Mouse (Mus musculus) forebrain, embryonic 10.5 days (tissue): ENCODE data around the gene Ms4a14. TPM values are rescaled to one million over a fixed set of nuclear protein-coding genes. Genes with fewer than 3 reads are reported as not detected.
"Not testable (repeated sequence)": the region's sequence is repeated elsewhere in the genome, so short reads cannot be mapped to it uniquely, and the experiment has no call there.

ENCODE experiments used
- DNase-seq: peaks from one replicate; pipeline ENCODE4 v3.0.0-alpha.2; 2017; ENCODE audit warnings: low spot score; ENCODE audit errors: extremely low spot score
- H3K27ac ChIP-seq: fragments of 300-500 bp; sonication (generic); 2 replicates; pipeline ENCODE4 v1.5.1; 2016; ENCODE audit warnings: mild to moderate bottlenecking
- H3K27me3 ChIP-seq: fragments of 300-500 bp; sonication (generic); 2 replicates; pipeline ENCODE4 v1.6.1; 2016; ENCODE audit warnings: mild to moderate bottlenecking; ENCODE audit not compliant: poor library complexity, severe bottlenecking
- H3K36me3 ChIP-seq: fragments of 300-500 bp; sonication (generic); replicated peaks from 2 replicates; pipeline ENCODE4 v1.6.1; 2016; ENCODE audit warnings: mild to moderate bottlenecking, moderate library complexity
- H3K4me1 ChIP-seq: fragments of 300-500 bp; sonication (generic); 2 replicates; pipeline ENCODE4 v1.6.1; 2016
- H3K4me3 ChIP-seq: fragments of 300-500 bp; sonication (generic); 2 replicates; pipeline ENCODE4 v1.5.1; 2016; ENCODE audit warnings: mild to moderate bottlenecking, moderate library complexity
- H3K9me3 ChIP-seq: fragments of 300-500 bp; sonication (generic); 2 replicates; pipeline ENCODE4 v1.6.1; 2016; ENCODE audit warnings: mild to moderate bottlenecking, moderate library complexity
- WGBS: fragments of 180-500 bp; shearing (Covaris S2); methylation state at CpG from one replicate; pipeline ENCODE4 v1.1.7; 2016; 5-methylcytosine and 5-hydroxymethylcytosine counted together
- polyA plus RNA-seq: library from polyadenylated mRNA; unstranded; fragments of >200 nt; fragmentation: Nextera tagmentation; extraction: Ambion mirVana; gene quantifications from 2 replicates; pipeline ENCODE4 v1.2.1, GENCODE M21; 2016

The Ms4a14 gene
- polyA plus RNA-seq, result not detected in 2 replicates

- Histone ChIP-seq H3K27me3 (no peaks in the 10 kb centered on the region), H3K4me3 (no peak within 1 kb of the TSS), H3K9me3 (no peaks in the 10 kb centered on the region), H3K36me3 (no peaks in the 10 kb centered on the region), H3K27ac (no peak within 1 kb of the TSS), H3K4me1 (no peaks in the 10 kb centered on the region)
- DNase-seq, result no peak
- 88% methylated on average over 1 of the region's 1 CpGs for WGBS
Observed at GRCm38 (mm10) chr19:11314354-11314753, at the start of gene Ms4a14. Gene Ms4a14, minus strand, starts transcription at chr19:11314454.

- no peak overlapping the region for H3K27ac ChIP-seq
- no peaks in the 10 kb centered on the region for H3K4me1 ChIP-seq
- DNase-seq, result no peak
- no peaks in the 10 kb centered on the region for H3K27me3 ChIP-seq
- no peaks in the 10 kb centered on the region for H3K36me3 ChIP-seq
- no peaks in the 10 kb centered on the region for H3K9me3 ChIP-seq
- no peak overlapping the region for H3K4me3 ChIP-seq
Observed at GRCm38 (mm10) chr19:11362002-11362401, 47.7 kb upstream of the Ms4a14 start.

- 71% methylated on average over 3 of the region's 3 CpGs for WGBS
- Histone ChIP-seq H3K27me3 (no peaks in the 10 kb centered on the region), H3K4me1 (no peaks in the 10 kb centered on the region), H3K4me3 (no peak overlapping the region), H3K9me3 (no peaks in the 10 kb centered on the region), H3K36me3 (no peaks in the 10 kb centered on the region), H3K27ac (no peak overlapping the region)
- no peak for DNase-seq
Observed at GRCm38 (mm10) chr19:11360106-11360505, 45.9 kb upstream of the Ms4a14 start.

- Histone ChIP-seq H3K27me3 (no peaks in the 10 kb centered on the region), H3K4me1 (no peaks in the 10 kb centered on the region), H3K36me3 (no peaks in the 10 kb centered on the region), H3K27ac (no peak overlapping the region), H3K4me3 (no peak overlapping the region), H3K9me3 (no peaks in the 10 kb centered on the region)
- no peak for DNase-seq
- 86% methylated on average over 7 of the region's 7 CpGs for WGBS
Observed at GRCm38 (mm10) chr19:11355730-11356129, 41.5 kb upstream of the Ms4a14 start.

GRCm38 (mm10) chr19:11351878-11352277 lies 37.6 kb upstream of the Ms4a14 start:
- H3K27me3 ChIP-seq, result no peaks in the 10 kb centered on the region
- no peak overlapping the region for H3K27ac ChIP-seq
- DNase-seq, result no peak
- no peak overlapping the region for H3K4me3 ChIP-seq
- no peaks in the 10 kb centered on the region for H3K4me1 ChIP-seq
- H3K36me3 ChIP-seq, result no peaks in the 10 kb centered on the region
- no peaks in the 10 kb centered on the region for H3K9me3 ChIP-seq
- 57% methylated on average over 3 of the region's 3 CpGs for WGBS

- no peaks in the 10 kb centered on the region for H3K9me3 ChIP-seq
- H3K4me3 ChIP-seq, result no peak overlapping the region
- H3K4me1 ChIP-seq, result no peaks in the 10 kb centered on the region
- DNase-seq, result no peak
- WGBS, result 70% methylated on average over 7 of the region's 7 CpGs
- no peak overlapping the region for H3K27ac ChIP-seq
- no peaks in the 10 kb centered on the region for H3K36me3 ChIP-seq
- no peaks in the 10 kb centered on the region for H3K27me3 ChIP-seq
Observed at GRCm38 (mm10) chr19:11349698-11350481, 35.6 kb upstream of the Ms4a14 start.

DNA sequence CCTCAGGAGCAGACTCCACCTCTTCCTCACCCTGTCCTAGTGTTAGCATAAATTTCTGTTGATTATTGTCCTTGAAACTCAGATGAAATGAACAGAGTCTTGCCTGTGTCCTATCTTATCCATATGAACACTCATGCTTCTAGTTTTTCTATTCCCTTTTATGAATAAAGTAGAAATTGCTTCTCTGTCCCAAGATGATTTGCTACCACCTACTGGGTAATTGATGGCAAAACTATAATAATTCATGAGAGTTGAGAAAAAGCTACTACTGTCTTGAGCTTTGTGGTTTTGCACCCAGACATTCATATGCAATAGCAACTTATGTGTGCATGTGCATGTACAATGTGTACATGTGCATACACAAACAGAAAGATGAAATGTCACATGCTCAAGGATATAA lies 29.7 kb upstream of the Ms4a14 start:
- Histone ChIP-seq H3K9me3 (no peaks in the 10 kb centered on the region; the same call in 1 of the 2 replicates), H3K4me1 (no peaks in the 10 kb centered on the region), H3K4me3 (no peak overlapping the region), H3K27ac (no peak overlapping the region), H3K36me3 (no peaks in the 10 kb centered on the region), H3K27me3 (no peaks in the 10 kb centered on the region)
- no peak for DNase-seq

DNA sequence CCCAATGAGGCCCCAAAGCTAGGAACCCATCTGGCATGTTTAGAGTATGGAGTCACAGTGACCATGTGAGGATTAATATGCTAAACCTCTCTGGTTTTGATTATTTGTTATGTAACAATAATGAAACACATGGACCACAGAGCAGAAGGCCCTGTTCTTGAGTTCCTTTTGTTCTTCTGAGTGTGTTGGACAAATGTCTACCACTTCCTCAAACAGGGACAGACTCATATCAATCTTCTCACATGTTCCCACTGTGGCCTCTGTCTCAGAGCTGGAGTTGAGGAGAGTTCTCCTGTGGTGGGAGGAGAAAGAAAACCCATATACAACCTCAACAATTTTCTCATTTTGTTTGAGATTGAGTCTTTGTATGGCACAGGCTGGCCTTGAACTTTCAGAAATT lies 28.9 kb upstream of the Ms4a14 start:
- H3K4me3 ChIP-seq, result no peak overlapping the region
- H3K27me3 ChIP-seq, result no peaks in the 10 kb centered on the region
- H3K36me3 ChIP-seq, result no peaks in the 10 kb centered on the region
- no peaks in the 10 kb centered on the region; the same call in 1 of the 2 replicates for H3K9me3 ChIP-seq
- no peak for DNase-seq
- no peaks in the 10 kb centered on the region for H3K4me1 ChIP-seq
- no peak overlapping the region for H3K27ac ChIP-seq

- H3K27ac ChIP-seq, result no peak within 1 kb of the TSS
- no peaks in the 10 kb centered on the region; the same call in 1 of the 2 replicates for H3K9me3 ChIP-seq
- no peak within 1 kb of the TSS for H3K4me3 ChIP-seq
- H3K4me1 ChIP-seq, result no peaks in the 10 kb centered on the region
- 88% methylated on average over 6 of the region's 6 CpGs for WGBS
- DNase-seq, result no peak
- no peaks in the 10 kb centered on the region for H3K27me3 ChIP-seq
- H3K36me3 ChIP-seq, result no peaks in the 10 kb centered on the region
Observed at GRCm38 (mm10) chr19:11335932-11336331, 21.7 kb upstream of the Ms4a14 start, which contains the start of gene Ms4a7. Gene Ms4a7, minus strand, starts transcription at chr19:11336146.

DNA sequence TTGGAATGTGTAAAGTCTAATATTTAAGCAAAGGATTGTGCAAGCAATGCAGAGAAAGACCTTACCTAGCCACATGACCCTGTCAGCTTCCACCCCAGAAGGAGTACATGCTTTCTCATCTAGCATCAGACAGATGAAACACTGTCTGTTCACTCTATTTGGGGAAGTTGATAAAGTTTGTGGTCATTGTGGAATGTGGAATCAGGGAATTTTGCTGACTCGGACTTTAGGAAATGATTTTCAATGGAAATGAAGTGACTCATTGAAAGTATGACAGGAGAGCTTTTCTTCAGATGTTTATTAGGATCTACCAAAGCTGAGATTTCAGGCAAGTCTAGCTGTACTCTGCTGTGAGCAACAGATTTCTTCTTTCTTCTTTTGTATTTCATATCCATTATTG lies 6.9 kb upstream of the Ms4a14 start:
- Histone ChIP-seq H3K27ac (no peak overlapping the region), H3K9me3 (no peaks in the 10 kb centered on the region), H3K27me3 (no peaks in the 10 kb centered on the region), H3K4me1 (peaks cover 3% of the 10 kb centered on the region; the same call in 1 of the 2 replicates), H3K4me3 (no peak overlapping the region), H3K36me3 (no peaks in the 10 kb centered on the region)
- 90% methylated on average over 1 of the region's 1 CpGs for WGBS
- no peak for DNase-seq

DNA sequence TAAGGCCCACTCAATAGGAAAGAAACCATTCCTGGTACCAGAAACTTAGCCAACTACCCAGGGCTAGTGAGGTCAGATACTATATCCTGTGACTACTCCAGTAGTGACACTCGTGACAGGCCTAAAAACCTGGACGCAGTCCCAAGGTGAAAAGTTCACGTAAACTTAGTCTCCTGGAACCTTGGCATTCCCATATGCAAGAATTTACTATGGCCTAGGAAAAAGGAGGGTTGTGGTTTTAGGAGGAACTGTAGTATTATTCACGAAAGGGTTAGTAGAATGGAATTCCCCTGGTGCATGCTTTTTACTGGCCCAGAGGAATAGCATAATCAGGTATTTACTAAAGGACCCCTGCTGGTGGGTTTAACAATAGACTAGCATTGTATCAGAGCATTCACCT lies 2.5 kb upstream of the Ms4a14 start:
- H3K27me3 ChIP-seq, result no peaks in the 10 kb centered on the region
- H3K4me1 ChIP-seq, result no peaks in the 10 kb centered on the region
- no peak for DNase-seq
- no peaks in the 10 kb centered on the region for H3K36me3 ChIP-seq
- H3K4me3 ChIP-seq, result no peak overlapping the region
- H3K27ac ChIP-seq, result no peak overlapping the region
- no peaks in the 10 kb centered on the region for H3K9me3 ChIP-seq
- 92% methylated on average over 4 of the region's 4 CpGs for WGBS

- no peaks in the 10 kb centered on the region for H3K27me3 ChIP-seq
- no peak for DNase-seq
- no peak overlapping the region for H3K4me3 ChIP-seq
- H3K9me3 ChIP-seq, result no peaks in the 10 kb centered on the region
- no peaks in the 10 kb centered on the region for H3K4me1 ChIP-seq
- no peak overlapping the region for H3K27ac ChIP-seq
- no peaks in the 10 kb centered on the region for H3K36me3 ChIP-seq
Observed at GRCm38 (mm10) chr19:11308888-11309287, 5.4 kb downstream of the Ms4a14 start.

DNA sequence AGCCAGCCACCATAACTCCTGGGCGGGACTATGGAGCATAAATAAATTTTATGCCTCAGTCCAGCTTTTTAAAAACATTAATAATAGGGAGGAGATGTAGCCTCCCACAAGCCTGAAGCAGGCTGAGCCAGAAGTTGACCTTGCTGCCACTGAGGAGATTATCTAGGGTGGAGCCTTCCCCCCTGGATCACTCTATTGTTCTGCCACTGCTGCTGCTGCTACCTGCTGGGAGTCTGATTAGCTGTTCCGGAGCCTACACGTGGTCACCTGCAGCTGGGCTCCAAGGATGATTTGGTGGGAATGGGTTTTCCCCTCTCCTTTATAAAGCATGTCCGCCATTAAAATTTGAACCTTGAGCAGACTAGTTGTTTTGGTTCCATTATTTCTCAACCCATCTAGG lies 14.7 kb downstream of the Ms4a14 start:
- DNase-seq, H3K9me3 ChIP-seq, H3K4me1 ChIP-seq, H3K27ac ChIP-seq, H3K27me3 ChIP-seq, H3K36me3 ChIP-seq, H3K4me3 ChIP-seq: not testable (repeated sequence)
- WGBS, result 23% methylated on average over 4 of the region's 4 CpGs

DNA sequence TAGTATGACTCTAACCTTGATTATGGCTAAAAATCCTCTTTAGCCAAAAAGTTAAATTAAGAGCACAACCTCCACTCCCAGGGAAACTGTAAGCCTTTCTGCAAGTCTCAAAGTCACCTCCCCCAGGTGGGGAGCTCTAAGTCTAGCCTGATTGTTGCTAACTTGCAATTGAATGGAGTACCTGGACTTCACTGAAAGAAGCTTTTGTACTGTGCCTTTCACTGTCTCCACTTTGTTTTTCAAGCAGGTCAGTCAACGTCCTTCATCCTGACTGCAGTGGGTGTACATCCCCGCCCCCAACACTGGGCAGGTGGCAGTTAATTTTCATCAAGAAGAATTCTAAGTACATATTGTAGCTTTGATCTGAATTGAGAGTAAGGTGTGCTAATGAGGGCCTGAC lies 15.3 kb downstream of the Ms4a14 start:
- Histone ChIP-seq H3K4me1 (no peaks in the 10 kb centered on the region), H3K9me3 (no peaks in the 10 kb centered on the region), H3K4me3 (no peak overlapping the region), H3K36me3 (no peaks in the 10 kb centered on the region), H3K27ac (no peak overlapping the region), H3K27me3 (no peaks in the 10 kb centered on the region)
- no peak for DNase-seq
- WGBS, result 32% methylated on average over 2 of the region's 2 CpGs
